Mouse (Mus musculus) C2C12 (cell line): Measurements from ENCODE around the gene Rhoh. TPM values are rescaled to one million over a fixed set of nuclear protein-coding genes. Genes with fewer than 3 reads are reported as not detected.

ENCODE experiments used
- H3K27me3 ChIP-seq: one replicate; pipeline ENCODE4 v1.6.1; 2011; ENCODE audit not compliant: control insufficient read depth, insufficient read depth, insufficient read length
- H3K36me3 ChIP-seq: one replicate; pipeline ENCODE4 v1.6.1; 2011; ENCODE audit not compliant: control insufficient read depth, insufficient read depth
- H3K4me3 ChIP-seq: one replicate; pipeline ENCODE4 v1.5.1; 2011; ENCODE audit warnings: mild to moderate bottlenecking, control low read depth; ENCODE audit not compliant: poor library complexity, insufficient read depth, severe bottlenecking
- H3K79me2 ChIP-seq: one replicate; pipeline ENCODE4 v1.6.1; 2011; ENCODE audit not compliant: control insufficient read depth, insufficient read depth
- H3K79me3 ChIP-seq: one replicate; pipeline ENCODE4 v1.6.1; 2011; ENCODE audit warnings: low read depth, control low read depth
- H3ac ChIP-seq: one replicate; pipeline ENCODE3; 2011; ENCODE audit warnings: low read depth; ENCODE audit not compliant: control insufficient read depth, insufficient read length
- CEBPB ChIP-seq: IDR thresholded peaks from one replicate; pipeline ENCODE4 v1.6.1; 2011; ENCODE audit warnings: low read depth, mild to moderate bottlenecking, control low read depth, moderate library complexity
- CTCF ChIP-seq: IDR thresholded peaks from one replicate; pipeline ENCODE4 v1.5.1; 2011; ENCODE audit not compliant: control insufficient read depth, insufficient read depth, insufficient read length
- FOSL1 ChIP-seq: IDR thresholded peaks from one replicate; pipeline ENCODE4 v1.8.0; 2011; ENCODE audit warnings: mild to moderate bottlenecking, low read length; ENCODE audit not compliant: poor library complexity, insufficient read depth, severe bottlenecking
- MAX ChIP-seq: IDR thresholded peaks from one replicate; pipeline ENCODE4 v1.6.1; 2011; ENCODE audit warnings: mild to moderate bottlenecking, control low read depth
- MYOD1 ChIP-seq: IDR thresholded peaks from one replicate; pipeline ENCODE4 v1.6.1; 2011; ENCODE audit warnings: low read depth; ENCODE audit not compliant: control insufficient read depth, insufficient read length
- MYOG ChIP-seq: IDR thresholded peaks from one replicate; pipeline ENCODE4 v1.6.1; 2011; ENCODE audit not compliant: control insufficient read depth, insufficient read length; ENCODE audit errors: extremely low read depth
- USF1 ChIP-seq: IDR thresholded peaks from one replicate; pipeline ENCODE4 v1.6.1; 2011; ENCODE audit warnings: low read depth, mild to moderate bottlenecking, control low read depth, moderate library complexity
- polyA plus RNA-seq: library from polyadenylated mRNA; unstranded; fragments of >200 nt; fragmentation: generic; extraction: Trizol; gene quantifications from one replicate; pipeline ENCODE4 v1.2.1, GENCODE M21; 2012; ENCODE audit warnings: missing spikeins

Gene Rhoh
- polyA plus RNA-seq, 1 experiment: not detected

DNA sequence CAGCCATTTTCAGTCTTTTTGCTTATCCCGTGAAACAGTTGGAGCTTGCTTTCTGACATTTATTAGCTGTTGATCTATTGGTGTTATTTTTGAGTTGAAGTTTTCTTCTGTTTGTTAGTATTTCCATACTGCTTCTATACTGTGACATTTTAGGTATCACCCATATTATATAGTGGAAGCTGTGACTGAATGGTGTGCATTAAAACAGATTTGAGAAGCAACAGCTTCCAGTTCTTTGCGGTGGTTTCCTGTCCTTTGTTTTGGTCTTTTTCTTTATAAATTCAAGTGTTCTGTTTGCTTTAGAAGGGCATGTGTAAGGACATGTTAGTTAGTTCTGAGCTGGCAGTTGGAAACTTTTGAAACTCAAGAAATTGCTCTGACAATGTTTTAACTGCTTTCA lies 32.0 kb upstream of the Rhoh start:
- Histone ChIP-seq H3K4me3 (no peak overlapping the region), H3K79me2 (no peaks in the 10 kb centered on the region), H3ac (no peak overlapping the region), H3K79me3 (no peaks in the 10 kb centered on the region), H3K36me3 (peaks cover 6% of the 10 kb centered on the region), H3K27me3 (no peaks in the 10 kb centered on the region)
- TF ChIP-seq MYOD1 (no peak), CTCF (no peak), CEBPB (no peak), MAX (no peak)

DNA sequence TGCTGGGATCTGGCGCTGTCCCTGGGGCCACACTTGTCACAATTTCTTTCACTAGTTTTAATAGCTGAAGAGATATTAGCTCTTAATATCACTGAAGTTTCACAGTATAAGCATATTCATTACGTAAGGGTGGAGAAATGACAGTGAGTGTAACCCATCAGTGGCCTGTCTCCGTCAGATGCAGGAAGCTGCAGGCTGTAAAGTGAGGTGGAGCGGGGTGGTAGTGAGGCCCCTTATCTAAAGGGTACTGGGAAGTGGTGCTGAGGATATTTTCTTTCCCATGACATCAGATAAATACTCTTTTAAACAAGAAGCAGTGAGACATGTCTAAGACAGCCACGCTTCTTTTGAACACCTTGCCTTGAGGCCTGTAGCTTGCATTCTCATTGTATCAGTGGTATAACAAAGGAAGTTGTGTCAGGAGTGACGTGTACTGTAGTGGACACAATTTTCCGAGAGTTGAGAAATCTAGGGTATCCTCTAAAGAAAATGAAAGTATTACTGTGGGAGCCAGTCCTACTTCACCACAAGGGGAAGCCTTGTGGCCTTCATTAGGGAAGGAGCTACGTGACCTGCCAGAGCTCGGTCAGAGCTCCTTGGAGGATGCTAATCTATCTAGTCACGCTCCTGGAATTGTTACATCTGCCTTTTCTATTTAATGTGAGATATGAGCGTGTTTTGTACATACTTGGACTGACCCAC lies 28.9 kb upstream of the Rhoh start:
- Histone ChIP-seq H3K4me3 (no peak overlapping the region), H3ac (no peak overlapping the region), H3K36me3 (no peaks in the 10 kb centered on the region), H3K79me3 (no peaks in the 10 kb centered on the region), H3K27me3 (no peaks in the 10 kb centered on the region), H3K79me2 (no peaks in the 10 kb centered on the region)
- TF ChIP-seq MYOG (no peak), USF1 (no peak), CTCF (no peak), MAX (no peak), MYOD1 (no peak), FOSL1 (no peak), CEBPB (no peak)

DNA sequence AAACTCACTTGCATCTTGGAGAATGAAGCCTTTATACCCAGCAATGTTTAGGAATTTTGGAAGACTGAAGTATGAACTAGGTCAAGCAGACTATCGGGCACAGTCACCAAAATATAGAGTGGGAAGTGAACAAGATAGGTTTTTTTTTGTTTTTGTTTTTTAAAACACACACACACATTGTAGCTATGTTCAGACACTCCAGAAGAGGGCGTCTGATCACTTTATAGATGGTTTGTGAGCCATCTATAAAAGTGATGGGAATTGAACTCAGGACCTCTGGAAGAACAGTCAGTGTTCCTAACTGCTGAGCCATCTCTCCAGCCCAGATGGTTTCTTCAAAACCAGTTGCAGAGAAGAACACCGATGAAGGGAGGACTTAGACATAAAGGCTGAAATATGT lies 27.9 kb upstream of the Rhoh start:
- TF ChIP-seq FOSL1 (no peak), USF1 (no peak), MAX (no peak), MYOD1 (no peak), MYOG (no peak), CEBPB (no peak), CTCF (no peak)
- Histone ChIP-seq H3K27me3 (no peaks in the 10 kb centered on the region), H3K4me3 (no peak overlapping the region), H3K79me3 (no peaks in the 10 kb centered on the region), H3ac (no peak overlapping the region), H3K36me3 (no peaks in the 10 kb centered on the region), H3K79me2 (no peaks in the 10 kb centered on the region)

DNA sequence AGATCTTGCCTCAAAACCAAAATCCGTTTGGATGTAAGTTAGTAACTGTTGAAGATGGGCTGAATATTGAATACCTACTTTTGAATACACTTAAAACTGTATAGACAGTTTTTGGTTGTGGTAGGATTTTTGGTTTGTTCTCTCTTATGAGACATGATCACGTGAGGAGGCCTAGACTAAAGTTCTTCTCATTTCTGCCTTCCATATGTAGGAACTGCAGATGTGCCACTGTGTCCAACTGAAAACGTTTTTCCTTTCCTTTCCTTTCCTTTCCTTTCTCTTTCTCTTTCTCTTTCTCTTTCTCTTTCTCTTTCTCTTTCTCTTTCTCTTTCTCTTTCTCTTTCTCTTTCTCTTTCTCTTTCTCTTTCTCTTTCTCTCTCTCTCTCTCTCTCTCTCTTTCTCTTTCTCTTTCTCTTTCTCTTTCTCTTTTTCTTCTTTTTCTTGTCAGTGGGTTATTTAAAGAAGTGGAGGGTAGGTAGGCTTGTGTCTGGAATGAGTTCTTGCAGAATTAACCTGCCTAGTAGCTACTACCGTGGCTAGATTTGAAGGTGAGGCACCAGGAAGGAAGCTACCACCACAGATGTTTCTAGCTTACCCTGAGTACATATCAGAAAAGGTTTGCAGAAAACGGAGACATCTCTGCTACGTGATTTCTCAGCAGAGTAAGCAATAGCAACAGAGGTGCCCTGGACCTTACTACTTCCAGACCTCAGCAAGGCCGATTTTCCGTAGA lies 27.1 kb upstream of the Rhoh start:
- Histone ChIP-seq H3K79me2 (no peaks in the 10 kb centered on the region), H3K27me3 (no peaks in the 10 kb centered on the region), H3ac (no peak overlapping the region), H3K4me3 (no peak overlapping the region), H3K79me3 (no peaks in the 10 kb centered on the region), H3K36me3 (no peaks in the 10 kb centered on the region)
- TF ChIP-seq MYOG: no peak
- TF ChIP-seq CEBPB: no peak
- no peak for TF ChIP-seq MAX
- TF ChIP-seq CTCF: no peak
- TF ChIP-seq FOSL1: no peak
- no peak for TF ChIP-seq MYOD1

DNA sequence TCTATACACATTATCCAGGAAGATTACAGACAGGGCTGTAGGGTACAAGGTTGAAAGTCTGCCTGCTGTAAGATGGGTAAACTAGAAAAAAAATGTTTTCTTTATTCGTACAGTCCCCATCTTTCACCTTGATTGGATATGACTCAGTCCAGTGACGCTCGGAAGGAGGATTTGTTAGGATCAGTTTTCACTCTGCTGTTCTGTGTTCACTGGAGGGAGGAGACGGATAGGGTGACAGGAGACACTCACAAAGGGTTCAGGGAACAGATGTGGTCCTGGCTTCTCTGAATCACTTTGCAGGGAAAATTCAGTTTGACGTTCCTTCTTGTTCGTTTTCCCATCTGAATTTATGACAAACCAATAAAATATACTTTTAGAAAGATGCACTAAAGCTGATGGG lies 23.0 kb upstream of the Rhoh start:
- Histone ChIP-seq H3K36me3 (no peaks in the 10 kb centered on the region), H3K79me2 (no peaks in the 10 kb centered on the region), H3K27me3 (no peaks in the 10 kb centered on the region), H3K4me3 (no peak overlapping the region), H3K79me3 (no peaks in the 10 kb centered on the region), H3ac (no peak overlapping the region)
- TF ChIP-seq MYOG (no peak), MYOD1 (no peak)

DNA sequence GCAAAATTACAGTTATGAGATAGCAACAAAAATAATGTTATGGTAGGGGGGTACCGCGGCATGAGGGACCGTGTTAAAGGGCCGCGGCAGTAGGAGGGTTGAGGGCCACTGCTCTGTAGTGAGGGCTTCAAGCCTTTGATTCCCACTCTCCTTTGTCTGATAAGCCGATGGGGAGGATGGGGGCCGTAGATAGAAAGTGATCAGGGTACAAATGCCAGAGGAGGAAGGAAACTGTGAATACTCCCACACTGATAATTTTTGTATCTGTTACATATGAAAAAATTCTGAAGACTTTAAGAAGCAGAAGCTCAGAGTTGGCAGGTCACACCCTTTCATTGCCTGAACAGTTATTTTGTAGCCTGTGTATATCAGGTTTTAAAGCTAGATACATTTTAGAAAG lies 18.1 kb upstream of the Rhoh start:
- Histone ChIP-seq H3K79me2 (no peaks in the 10 kb centered on the region), H3K36me3 (no peaks in the 10 kb centered on the region), H3K27me3 (no peaks in the 10 kb centered on the region), H3K79me3 (no peaks in the 10 kb centered on the region), H3K4me3 (no peak overlapping the region), H3ac (no peak overlapping the region)
- no peak for TF ChIP-seq CEBPB
- TF ChIP-seq CTCF: no peak
